Mouse (Mus musculus): ENCODE data around the gene Atraid. TPM values are rescaled to one million over a fixed set of nuclear protein-coding genes. Genes with fewer than 3 reads are reported as not detected.
"Not testable (repeated sequence)": the region's sequence is repeated elsewhere in the genome, so short reads cannot be mapped to it uniquely, and the experiment has no call there.

The Atraid gene
- 10 to 100 TPM; 56.7 to 63.5 TPM for total RNA-seq (2021)
- long read RNA-seq, experiment 1, transcript Atraid-201 (7 exons, 966 nt): major isoform, 50 of 57 reads
- long read RNA-seq, experiment 1, partial matches to known transcripts: 3 of 57 reads
- long read RNA-seq, experiment 1, other reads (novel, unspliced or antisense): 1 of 57 reads
- long read RNA-seq, experiment 2, transcript Atraid-201 (7 exons, 966 nt): major isoform, 59 of 67 reads
- long read RNA-seq, experiment 2, partial matches to known transcripts: 1 of 67 reads
- long read RNA-seq, experiment 2, other reads (novel, unspliced or antisense): 3 of 67 reads

- DNase-seq: peak; percentile 99
- intact Hi-C loops (cut with DNase I; ENCODE audit: low total_unique reads): no loop called here
Measured at GRCm38 (mm10) chr5:31047848-31048762, at the start of gene Atraid. Atraid (plus strand) TSS chr5:31048312.

GRCm38 (mm10) chr5:30999324-30999723 is 48.8 kb upstream of the Atraid start:
- no peak for DNase-seq
- intact Hi-C loops (cut with DNase I; ENCODE audit: low total_unique reads): no loop called here

GRCm38 (mm10) chr5:31000122-31000521 is 48.0 kb upstream of the Atraid start:
- intact Hi-C loops (cut with DNase I; ENCODE audit: low total_unique reads): loop anchor here (5.0 kb wide), 2 partner anchors 73 to 198 kb away; no protein-coding TSS in a partner anchor

GRCm38 (mm10) chr5:31000993-31001392 is 47.1 kb upstream of the Atraid start:
- DNase-seq: no peak
- intact Hi-C loops (cut with DNase I; ENCODE audit: low total_unique reads): loop anchor here (5.0 kb wide), 2 partner anchors 74 to 199 kb away; no protein-coding TSS in a partner anchor

More at GRCm38 (mm10) chr5:31000122-31000521, 48.0 kb upstream of the Atraid start:
- no peak for DNase-seq

- intact Hi-C loops (cut with DNase I; ENCODE audit: low total_unique reads): loop anchor here (5.0 kb wide), 2 partner anchors 74 to 199 kb away; no protein-coding TSS in a partner anchor
Measured at GRCm38 (mm10) chr5:31001560-31001959, 46.6 kb upstream of the Atraid start.

GRCm38 (mm10) chr5:31004184-31004583 is 43.9 kb upstream of the Atraid start:
- peak; percentile 85 for DNase-seq
- intact Hi-C loops (cut with DNase I; ENCODE audit: low total_unique reads): loop anchor here (5.0 kb wide), 2 partner anchors 77 to 202 kb away; no protein-coding TSS in a partner anchor

More at GRCm38 (mm10) chr5:31001560-31001959, 46.6 kb upstream of the Atraid start:
- no peak for DNase-seq

GRCm38 (mm10) chr5:31012737-31013136 is 35.4 kb upstream of the Atraid start:
- intact Hi-C loops (cut with DNase I; ENCODE audit: low total_unique reads): no loop called here
- no peak for DNase-seq

- DNase-seq: no peak
- intact Hi-C loops (cut with DNase I; ENCODE audit: low total_unique reads): no loop called here
Measured at GRCm38 (mm10) chr5:31015913-31016312, 32.2 kb upstream of the Atraid start.

- DNase-seq; intact Hi-C loops (cut with DNase I; ENCODE audit: low total_unique reads): not testable (repeated sequence)
Measured at GRCm38 (mm10) chr5:31021790-31022189, 26.3 kb upstream of the Atraid start.

GRCm38 (mm10) chr5:31022690-31023089 is 25.4 kb upstream of the Atraid start:
- intact Hi-C loops (cut with DNase I; ENCODE audit: low total_unique reads): no loop called here
- DNase-seq: no peak

- peak; percentile 11 for DNase-seq
- intact Hi-C loops (cut with DNase I; ENCODE audit: low total_unique reads): no loop called here
Measured at GRCm38 (mm10) chr5:31023254-31023653, 24.9 kb upstream of the Atraid start.

- no peak for DNase-seq
- intact Hi-C loops (cut with DNase I; ENCODE audit: low total_unique reads): no loop called here
Measured at GRCm38 (mm10) chr5:31024641-31025040, 23.5 kb upstream of the Atraid start.

- DNase-seq: no peak
- intact Hi-C loops (cut with DNase I; ENCODE audit: low total_unique reads): no loop called here
Measured at GRCm38 (mm10) chr5:31030926-31031325, 17.2 kb upstream of the Atraid start.

- DNase-seq: no peak
- intact Hi-C loops (cut with DNase I; ENCODE audit: low total_unique reads): no loop called here
Measured at GRCm38 (mm10) chr5:31031508-31031907, 16.6 kb upstream of the Atraid start.

- no peak for DNase-seq
- intact Hi-C loops (cut with DNase I; ENCODE audit: low total_unique reads): no loop called here
Measured at GRCm38 (mm10) chr5:31034669-31035068, 13.4 kb upstream of the Atraid start.

- intact Hi-C loops (cut with DNase I; ENCODE audit: low total_unique reads); DNase-seq: not testable (repeated sequence)
Measured at GRCm38 (mm10) chr5:31036556-31036955, 11.6 kb upstream of the Atraid start.

- intact Hi-C loops (cut with DNase I; ENCODE audit: low total_unique reads): no loop called here
- no peak for DNase-seq
Measured at GRCm38 (mm10) chr5:31038171-31038845, 9.8 kb upstream of the Atraid start.

GRCm38 (mm10) chr5:31046416-31046815 is 1.7 kb upstream of the Atraid start:
- DNase-seq: no peak
- intact Hi-C loops (cut with DNase I; ENCODE audit: low total_unique reads): no loop called here

GRCm38 (mm10) chr5:31047074-31047473 is 1.0 kb upstream of the Atraid start:
- DNase-seq: no peak
- intact Hi-C loops (cut with DNase I; ENCODE audit: low total_unique reads): no loop called here

All from gastrocnemius, postnatal 14 days (tissue).